Mouse (Mus musculus) ES-E14 (cell line): ENCODE data around the gene Frs2.

ENCODE experiments used
- CHD2 ChIP-seq: IDR thresholded peaks from 2 replicates; pipeline ENCODE4 v1.6.1; 2014; ENCODE audit warnings: mild to moderate bottlenecking, low read depth, low read length, inconsistent platforms
- HCFC1 ChIP-seq: IDR thresholded peaks from 2 replicates; pipeline ENCODE4 v1.6.1; 2012; ENCODE audit warnings: low read length, inconsistent platforms, borderline replicate concordance; ENCODE audit not compliant: insufficient read depth
- MAFK ChIP-seq: IDR thresholded peaks from 2 replicates; pipeline ENCODE4 v1.6.1; 2014; ENCODE audit warnings: mild to moderate bottlenecking, low read depth, low read length, inconsistent platforms; ENCODE audit not compliant: insufficient read depth
- ZC3H11A ChIP-seq: IDR thresholded peaks from 2 replicates; pipeline ENCODE4 v1.6.1; 2012; ENCODE audit warnings: low read depth, mild to moderate bottlenecking, inconsistent platforms, low read length, borderline replicate concordance
- ZNF384 ChIP-seq: IDR thresholded peaks from 2 replicates; pipeline ENCODE4 v1.6.1; 2012; ENCODE audit warnings: low read depth, low read length, inconsistent platforms

DNA sequence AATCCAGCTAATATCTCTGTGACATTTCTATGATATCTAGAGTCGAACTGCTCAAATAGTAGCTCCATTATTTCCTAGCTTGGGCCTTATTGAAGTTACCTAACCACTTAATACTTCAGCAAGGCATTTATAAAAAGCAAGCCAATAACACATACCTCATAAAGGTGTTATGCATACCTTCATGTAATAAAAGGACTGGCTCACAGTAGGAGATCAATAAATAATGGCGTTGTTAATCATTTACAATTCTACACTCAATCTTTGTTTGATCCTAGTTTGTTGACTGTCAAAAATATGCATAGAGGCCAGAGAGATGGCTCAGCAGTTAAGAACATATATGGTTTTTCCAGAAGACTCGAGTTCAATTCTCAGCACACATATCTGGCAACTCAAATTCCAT is 26.9 kb downstream of the Frs2 start:
- no peak for TF ChIP-seq ZNF384
- no peak for TF ChIP-seq MAFK
- TF ChIP-seq HCFC1 = no peak
- TF ChIP-seq CHD2 = no peak
- TF ChIP-seq ZC3H11A = no peak
